Mouse (Mus musculus): ENCODE results near the gene Atad2b.

Gene Atad2b

GRCm38 (mm10) chr12:5084714-5085113 lies 167.6 kb downstream of the Atad2b start:
- no peak for DNase-seq (ENCODE audit: low spot score)

- peak; percentile 42 for DNase-seq (ENCODE audit: low spot score)
These were observed 170.8 kb downstream of the Atad2b start for GRCm38 (mm10) chr12:5087787-5088519.

GRCm38 (mm10) chr12:5088639-5089038 lies 171.5 kb downstream of the Atad2b start:
- DNase-seq (ENCODE audit: low spot score): no peak

Measured in embryo, embryonic 10 days (tissue).